Mouse (Mus musculus) large intestine, adult 2 months (tissue): ENCODE data around the gene Slc2a3. TPM values are rescaled to one million over a fixed set of nuclear protein-coding genes. Genes with fewer than 3 reads are reported as not detected.

Source experiments
- DNase-seq: peaks from one replicate; pipeline ENCODE4 v3.0.0-alpha.2; 2012; ENCODE audit warnings: low read depth, low spot score
- WGBS: fragments of 180-500 bp; shearing (Covaris S2); methylation state at CpG from one replicate; pipeline ENCODE4 v1.1.7; 2018; 5-methylcytosine and 5-hydroxymethylcytosine counted together
- polyA plus RNA-seq: library from polyadenylated mRNA; depleted of rRNA; stranded (reverse); fragments of >200 nt; gene quantifications from 2 replicates; pipeline ENCODE4 v1.2.3, GENCODE M21; 2012

The Slc2a3 gene
- polyA plus RNA-seq, 1 experiment = 2.1 TPM

DNA sequence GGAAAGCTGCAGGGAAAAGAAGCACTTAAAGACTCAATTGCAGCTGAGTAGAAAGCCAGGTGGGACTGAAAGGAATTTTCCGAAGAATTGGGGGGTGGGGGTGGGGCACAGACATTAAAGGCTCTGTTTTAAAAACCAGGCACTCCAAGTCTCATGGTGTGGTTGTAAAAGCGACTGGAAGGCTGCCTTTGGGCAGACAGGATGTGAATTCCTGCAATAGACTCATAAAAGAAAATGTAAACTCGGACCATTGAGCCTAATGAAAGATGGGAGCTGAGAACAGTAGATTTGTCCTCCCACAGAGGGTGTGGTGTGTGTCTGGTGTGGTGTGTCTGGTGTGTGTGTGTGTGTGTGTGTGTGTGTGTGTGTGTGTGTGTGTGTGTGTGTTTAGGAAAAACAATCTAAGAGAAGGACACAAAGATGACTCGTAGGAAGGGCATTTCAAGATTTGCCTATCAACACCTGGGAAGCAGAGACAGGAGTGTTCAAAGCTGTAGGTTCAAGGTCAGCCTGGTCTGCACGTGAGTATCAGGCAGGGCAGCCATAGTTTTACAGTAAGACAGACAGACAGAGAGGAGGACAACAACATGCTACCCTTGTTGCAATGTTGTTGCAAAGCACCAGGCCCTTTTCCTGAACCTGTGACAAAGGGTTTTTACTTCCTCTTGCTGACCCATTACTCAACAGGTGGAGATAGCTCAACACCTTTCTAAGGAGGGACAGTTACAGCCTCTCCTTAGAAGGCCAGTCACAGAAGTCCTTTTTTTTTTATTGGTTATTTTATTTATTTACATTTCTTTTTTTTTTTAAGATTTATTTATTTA is 35.1 kb downstream of the Slc2a3 start:
- 25% methylated on average over 5 of the region's 5 CpGs for WGBS

DNA sequence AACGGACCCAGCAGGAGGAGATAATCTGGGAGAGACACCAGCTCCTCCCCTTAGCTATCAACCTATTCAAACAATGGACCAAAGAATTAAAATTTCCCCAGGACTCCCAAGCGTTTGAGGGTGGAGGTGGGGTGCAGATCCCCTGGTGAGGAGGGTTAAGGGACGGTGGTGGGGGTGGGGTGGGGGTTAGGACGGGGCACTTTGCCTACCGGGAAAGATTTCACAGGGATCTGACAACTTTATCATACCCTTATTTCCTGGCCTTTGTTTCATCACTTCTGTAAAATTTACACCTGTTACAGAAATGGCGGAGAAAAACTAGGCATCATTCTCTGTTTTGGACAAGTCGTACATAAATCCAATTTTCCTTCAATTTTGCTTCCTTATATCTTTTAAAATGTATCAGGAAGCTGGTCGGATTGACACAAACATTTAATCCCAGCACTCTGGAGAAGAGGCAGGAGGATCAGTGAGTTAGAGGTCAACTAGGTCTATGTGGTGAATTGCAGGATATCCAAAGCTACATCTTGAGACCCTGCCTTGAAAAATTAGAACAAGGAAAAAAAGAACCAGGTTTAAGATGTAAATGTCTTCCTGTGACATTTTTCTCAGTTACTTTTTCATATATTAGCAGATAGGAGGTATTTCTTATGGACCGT is 36.0 kb downstream of the Slc2a3 start:
- no peak for DNase-seq
- 22% methylated on average over 9 of the region's 9 CpGs for WGBS

More for the DNA sequence above, 35.1 kb downstream of the Slc2a3 start:
- no peak for DNase-seq

DNA sequence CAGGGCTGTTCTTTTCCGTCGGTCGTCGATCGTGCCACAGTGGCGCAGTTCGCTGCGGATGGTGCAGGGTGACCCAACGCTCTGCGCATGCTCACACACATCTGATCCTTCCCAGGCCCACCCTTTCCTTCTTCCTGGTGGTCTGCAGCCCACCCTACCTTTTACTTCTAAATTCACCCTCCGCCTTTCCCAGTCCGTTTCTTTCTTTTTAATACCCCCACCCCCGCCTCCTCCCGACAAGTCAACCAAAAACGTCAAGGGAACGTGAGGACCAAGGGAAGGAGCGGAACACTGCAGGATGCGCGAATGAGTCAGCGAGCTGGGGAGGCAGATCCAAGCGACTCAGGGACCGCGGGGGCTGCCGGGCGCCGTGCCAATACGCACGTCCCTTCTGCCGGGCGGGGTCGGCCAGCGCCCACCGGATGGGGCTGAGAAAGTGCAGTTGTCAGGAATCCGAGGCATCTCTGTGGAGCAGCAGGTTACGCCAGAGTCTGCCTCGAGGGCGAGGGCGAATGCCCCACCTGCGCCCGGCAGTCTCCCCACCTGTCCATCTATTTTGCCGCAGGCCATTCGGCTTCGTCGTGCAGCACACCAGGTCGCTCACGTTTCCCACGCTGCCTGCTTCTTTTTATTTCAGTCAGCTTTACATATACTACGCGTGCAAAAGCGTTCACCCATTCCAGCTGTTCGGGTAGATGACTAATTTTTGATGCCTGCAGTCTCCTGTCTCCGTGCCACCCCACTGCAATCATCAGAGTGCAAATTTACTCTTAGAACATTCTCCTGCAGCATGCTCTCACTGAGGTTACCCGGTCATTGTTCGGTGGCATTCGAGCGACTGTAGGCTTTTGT is 36.8 kb downstream of the Slc2a3 start:
- no peak for DNase-seq
- 2% methylated on average over 56 of the region's 56 CpGs for WGBS

DNA sequence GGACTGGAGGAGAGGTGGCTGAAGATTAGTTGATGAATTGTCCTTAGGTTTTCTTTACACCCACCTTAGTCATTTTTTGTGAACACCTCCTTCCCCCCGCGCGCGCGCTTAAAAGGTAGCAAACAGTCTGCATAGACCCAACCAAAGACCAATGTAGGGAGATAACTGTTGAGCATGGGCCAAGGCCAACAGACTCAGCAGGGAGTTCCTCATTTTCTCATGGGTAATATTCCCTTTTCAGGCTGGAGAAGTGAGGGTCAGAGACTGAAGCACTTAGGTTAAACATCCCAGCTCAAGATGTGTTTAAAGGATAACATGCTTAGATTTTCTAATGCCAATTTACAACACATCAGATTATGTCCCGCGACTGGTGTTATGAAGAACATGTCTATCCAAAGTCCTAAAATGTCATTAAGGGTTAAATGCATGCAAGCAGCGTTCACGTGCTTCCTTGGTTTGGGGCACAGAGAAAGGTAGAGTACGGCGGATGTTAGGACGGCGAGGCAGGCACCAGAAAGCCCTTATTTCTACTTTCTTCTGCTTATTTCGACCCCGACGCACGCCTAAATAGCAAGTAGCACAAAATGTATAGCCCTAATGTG is 37.5 kb downstream of the Slc2a3 start:
- WGBS = 35% methylated on average over 17 of the region's 17 CpGs

DNA sequence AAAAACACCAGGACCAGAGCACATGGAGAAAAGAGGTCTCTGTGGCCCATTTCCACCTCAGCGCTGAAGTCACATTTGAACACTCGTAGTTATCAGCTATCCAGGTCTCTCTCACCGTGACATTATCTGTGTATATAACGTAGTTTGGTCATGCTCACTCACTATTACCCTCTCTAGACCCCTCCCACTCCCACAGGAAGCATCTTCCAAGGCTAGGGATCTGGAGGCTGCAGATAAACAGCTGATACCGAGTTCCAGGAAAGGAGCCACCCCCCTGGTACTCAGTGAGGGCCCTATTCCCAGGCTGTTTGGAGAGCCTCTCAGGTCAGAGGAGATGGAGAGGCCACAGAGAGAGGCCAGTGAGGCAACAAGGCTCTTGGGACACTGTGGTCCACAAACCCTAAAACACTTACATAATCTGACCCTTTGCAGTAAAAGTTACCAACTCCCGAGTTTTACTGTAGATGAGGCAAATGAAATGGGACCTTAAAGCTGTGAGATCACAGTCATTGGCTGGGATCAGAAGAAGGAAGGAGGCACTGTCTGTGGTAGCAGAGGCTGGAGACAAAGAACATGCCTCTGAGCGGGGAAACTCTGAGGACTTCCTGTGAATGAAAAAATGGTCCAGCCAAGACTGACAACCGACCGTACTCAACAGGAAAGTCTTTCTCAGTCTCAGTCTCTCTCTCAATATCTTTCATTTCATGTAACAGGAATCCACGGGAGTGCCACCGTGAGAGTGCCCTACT is 38.3 kb downstream of the Slc2a3 start:
- DNase-seq = no peak
- 75% methylated on average over 11 of the region's 11 CpGs for WGBS

More for the DNA sequence above, 37.5 kb downstream of the Slc2a3 start:
- DNase-seq = no peak

DNA sequence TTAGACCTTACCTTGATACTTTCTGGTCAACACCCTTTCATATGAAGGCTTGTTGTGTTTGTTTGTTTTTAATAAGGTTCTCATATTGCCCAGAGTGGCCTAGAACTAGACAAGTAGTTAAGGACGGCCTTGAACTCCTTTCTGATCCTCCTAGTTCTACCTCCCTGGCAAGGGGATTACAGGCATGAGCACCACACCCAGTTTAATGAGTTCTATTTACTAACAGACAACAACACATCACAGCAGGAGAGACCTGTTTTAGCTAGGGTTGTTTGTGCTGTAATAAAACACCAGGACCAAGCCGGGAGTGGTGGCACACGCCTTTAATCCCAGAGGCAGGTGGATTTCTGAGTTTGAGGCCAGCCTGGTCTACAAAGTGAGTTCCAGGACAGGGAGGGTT is 39.0 kb downstream of the Slc2a3 start:
- 65% methylated on average over 3 of the region's 3 CpGs for WGBS
- DNase-seq = no peak

DNA sequence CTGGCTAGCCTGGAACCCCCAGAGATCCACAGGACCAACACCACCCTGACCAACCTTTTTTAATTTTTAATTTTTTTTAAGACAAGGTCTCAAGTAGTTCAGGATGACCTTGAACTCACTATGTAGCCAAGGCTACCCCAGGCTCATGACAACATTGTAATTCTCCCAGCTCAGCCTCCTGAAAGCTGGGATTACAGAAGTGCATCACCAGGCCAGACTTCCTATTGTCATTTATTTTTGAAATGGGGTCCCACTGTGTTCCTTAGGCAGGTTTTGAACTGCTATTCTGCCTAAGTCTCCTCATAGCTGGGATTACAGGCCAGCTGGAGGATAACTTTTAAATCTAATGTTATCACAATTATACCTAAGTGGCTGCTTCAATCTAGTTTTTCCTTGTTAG is 39.5 kb downstream of the Slc2a3 start:
- no peak for DNase-seq

DNA sequence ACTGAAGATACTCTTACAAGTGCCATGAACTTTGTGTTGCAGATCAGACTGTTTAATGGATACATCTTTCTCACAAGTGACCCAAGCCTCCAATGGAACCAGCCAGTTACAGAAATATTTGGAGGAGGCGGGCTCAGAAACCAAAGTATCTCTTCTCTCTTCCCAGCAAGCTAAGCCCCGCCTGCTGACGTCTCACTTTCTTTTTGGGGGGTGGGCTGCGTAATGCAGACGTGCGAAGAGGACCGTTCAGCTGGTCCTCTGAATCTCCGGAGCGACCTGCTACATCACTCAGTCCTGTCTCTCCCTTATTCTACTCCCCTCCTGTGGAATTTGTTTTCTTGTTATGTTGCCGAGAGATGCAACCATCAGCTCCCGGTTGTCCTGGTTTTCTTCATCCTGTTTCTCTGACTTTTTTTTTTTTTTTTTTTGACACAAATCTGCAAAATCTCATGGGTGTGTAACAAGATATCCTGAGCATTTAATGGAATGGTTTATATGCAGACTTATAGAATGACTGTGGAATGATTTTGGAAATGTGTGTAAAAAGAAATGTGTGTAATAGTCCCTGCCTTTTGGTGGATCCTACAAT is 40.3 kb downstream of the Slc2a3 start:
- WGBS = 8% methylated on average over 11 of the region's 11 CpGs
- DNase-seq = no peak

DNA sequence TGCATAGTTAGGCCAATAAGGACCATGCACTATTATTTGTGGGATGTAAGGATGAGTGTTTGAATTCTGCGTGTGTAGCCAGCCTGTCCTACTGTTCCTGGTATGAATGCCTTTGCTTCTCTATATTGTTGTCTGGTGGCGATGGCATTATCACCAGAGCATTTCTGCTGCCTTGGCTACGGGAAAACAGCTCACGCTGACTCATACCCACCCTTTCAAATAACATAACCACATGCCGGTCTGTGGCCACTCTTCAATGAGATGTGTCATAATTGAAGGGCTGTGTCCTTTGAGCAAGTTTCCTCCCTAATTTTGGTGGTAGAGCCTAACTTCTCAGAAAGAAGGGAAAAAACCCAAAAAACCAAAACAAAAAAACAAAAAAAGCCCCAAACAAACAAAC is 42.7 kb downstream of the Slc2a3 start:
- WGBS = 68% methylated on average over 5 of the region's 5 CpGs

DNA sequence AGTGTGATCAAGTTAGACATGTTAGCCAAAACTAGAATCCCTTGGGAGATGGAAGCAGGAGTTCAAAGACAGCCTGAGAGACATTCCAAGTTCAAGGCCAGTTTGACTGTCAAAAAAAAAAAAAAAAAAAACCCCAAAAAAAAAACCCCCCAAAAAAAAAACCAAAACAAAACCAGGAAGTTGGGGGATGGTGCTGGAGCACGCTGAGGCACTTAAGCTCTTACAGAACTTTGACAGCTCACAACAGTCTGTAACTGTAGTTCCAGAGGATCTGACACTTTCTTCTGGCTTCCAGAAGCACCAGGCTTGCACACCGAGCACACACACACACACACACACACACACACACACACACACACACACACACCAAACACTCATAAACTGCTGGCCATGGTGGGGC is 45.5 kb downstream of the Slc2a3 start:
- 24% methylated on average over 2 of the region's 2 CpGs for WGBS
- DNase-seq = no peak

More for the DNA sequence above, 42.7 kb downstream of the Slc2a3 start:
- no peak for DNase-seq

DNA sequence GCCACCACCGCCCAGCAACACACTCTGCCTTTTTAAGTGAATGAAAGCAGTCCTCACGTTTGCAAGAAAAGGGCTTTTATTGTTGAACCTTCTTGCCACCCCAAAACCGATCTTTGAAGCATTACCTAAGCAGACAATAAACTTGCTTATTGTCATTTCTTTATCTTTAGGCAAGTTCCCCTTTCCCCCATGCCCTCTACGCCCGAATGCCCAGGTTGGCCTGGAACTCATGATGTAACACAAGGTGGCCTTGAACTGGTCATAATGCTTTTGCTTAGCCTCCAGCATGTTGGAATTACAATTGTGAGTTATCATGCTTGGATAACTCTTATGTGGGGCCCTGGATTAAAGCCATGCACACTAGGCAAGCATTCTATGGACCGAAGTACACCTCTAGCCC is 50.9 kb downstream of the Slc2a3 start:
- 72% methylated on average over 6 of the region's 6 CpGs for WGBS

DNA sequence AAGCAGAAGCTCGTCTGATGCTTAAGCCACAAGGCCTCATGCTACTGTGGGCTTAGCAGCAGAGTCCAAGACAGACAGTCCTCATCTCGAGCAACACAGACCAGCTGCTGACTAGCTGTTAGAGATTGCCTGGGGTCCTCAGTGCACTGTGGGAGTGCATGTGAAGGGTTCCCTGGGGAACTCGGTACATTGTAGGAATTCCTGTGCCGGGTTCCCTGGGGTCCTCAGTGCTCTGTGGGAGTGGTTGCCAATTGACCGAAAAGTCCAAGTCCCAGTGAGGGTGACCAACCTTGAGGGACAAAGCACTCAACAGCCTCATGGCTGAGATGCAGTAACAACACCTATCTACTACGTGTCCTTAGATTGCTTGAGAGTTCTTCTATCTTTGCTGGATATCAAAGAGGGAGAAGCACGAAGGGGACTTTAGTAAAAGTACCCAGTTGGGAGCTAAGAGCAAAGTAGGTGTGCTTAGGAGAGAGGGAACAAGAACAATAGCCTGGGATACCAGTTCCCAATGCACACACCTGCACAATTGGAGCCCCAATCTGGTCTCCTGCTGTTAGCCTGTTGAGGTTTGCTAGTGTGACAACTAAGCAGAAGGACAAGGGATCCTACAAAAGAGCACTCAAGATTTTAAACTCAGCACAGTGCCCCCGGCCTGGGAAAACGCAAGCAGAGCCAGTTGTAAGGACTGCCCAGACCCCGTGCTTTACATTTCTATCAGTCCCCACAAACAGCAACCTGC is 56.8 kb downstream of the Slc2a3 start:
- DNase-seq = no peak
- 63% methylated on average over 10 of the region's 10 CpGs for WGBS

More for the DNA sequence above, 50.9 kb downstream of the Slc2a3 start:
- DNase-seq = no peak

DNA sequence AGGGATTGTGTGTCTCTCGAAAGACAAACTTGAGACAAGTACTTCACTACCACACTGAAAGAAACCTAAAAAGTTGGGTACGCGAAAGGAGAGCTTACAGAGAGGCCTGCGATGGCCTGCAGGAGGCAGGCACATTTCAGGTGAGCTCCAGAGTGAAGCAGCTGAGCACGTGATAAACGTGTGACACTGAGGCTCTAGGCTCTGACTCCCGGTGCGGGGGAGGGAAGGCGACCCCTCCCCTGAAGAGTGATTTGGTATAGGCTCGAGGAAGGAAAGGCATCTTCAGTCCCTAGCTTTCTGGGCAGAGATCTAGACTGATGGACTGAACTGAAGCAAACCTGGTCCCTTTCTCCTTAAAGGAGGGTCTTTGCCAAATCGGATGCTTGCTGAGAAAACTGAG is 58.1 kb downstream of the Slc2a3 start:
- 40% methylated on average over 11 of the region's 11 CpGs for WGBS
- no peak for DNase-seq

DNA sequence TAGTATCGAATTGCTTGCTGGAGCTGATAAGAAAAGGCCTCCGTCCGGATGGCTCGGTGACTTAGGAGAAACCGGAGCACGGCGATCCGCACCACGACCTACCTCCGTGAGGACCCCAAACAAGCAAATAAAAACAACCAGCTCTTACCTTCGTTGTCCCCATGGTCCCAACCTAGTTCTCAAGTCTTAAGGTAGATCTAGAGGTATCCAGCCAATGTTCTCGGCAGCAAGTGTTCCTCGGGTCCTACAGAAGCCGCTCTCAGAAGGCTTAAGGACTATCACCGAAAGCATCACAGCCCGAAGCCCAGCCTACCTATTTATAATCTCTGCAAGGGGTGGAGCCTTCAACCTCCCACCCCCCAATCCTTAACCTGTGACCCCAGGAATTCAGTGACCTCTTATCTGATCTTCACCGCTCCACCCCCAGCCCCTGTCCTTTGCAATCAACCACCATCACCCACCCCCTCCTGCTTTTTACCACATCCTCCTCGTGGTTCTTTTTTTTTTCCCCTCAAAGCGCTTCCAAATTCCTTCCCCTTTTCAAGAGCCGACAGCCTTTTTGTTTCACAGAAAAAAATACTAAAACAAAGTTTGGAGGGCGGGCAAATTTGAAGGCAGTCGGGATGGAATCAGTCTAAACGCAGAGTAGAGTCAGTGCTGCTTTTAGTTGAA is 59.1 kb downstream of the Slc2a3 start:
- WGBS = 5% methylated on average over 23 of the region's 23 CpGs
- no peak for DNase-seq

DNA sequence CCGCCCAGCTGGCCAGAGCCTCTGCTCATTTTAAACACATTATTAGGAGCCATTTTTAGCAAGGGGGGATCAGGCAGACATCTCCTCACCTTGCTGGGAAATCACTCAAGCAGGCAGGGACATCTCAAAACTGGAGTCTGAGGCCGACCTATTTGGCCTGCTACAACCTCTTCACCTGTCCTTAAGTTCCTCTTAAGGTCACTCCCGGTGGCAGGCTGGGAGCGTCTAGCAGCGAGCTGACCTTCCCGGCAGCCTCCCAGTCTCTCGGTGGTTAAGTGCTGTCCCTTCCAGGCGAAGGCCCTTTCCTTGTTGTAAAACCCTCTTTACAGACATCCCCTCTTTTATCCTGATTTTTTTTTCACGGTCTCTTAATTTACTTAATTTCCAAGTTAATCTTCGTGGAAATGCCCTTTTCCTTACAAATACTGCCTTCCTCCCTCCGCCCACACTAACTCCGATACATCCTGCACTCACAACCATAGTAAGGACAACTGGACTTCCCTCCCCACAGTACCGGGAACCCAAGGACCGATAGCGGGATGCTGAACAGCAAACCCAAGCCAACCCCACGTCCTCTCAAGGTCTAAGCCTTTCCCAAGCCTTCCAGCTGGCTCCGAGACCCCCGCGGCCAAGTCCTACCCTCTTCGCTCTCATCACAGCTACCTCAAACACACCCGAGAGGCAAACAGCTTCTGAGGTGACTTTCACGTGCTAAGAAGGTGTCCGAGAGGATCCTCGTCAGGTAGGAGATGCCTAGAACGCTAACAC is 59.8 kb downstream of the Slc2a3 start:
- DNase-seq = no peak
- WGBS = 12% methylated on average over 25 of the region's 25 CpGs

DNA sequence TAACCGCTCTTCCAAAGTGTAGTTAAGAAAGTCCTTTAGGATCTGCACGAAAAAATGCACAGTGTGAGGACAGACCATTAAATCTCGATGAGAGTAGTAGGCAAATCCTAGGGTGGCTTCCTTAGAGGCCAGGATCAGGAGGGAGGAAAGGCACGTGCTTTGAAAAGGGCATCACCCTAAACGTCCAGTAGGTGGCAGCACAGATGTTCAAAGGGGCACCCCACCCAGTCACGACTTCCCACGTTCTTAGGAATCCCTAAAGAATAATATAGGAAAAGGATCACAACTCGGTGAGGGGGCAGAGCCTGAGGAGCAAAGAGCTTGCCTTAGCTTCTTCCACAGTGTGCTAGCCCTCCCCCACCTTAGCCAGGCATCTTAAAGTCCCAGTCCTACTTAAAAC is 61.5 kb downstream of the Slc2a3 start:
- DNase-seq = no peak
- 10% methylated on average over 8 of the region's 8 CpGs for WGBS

DNA sequence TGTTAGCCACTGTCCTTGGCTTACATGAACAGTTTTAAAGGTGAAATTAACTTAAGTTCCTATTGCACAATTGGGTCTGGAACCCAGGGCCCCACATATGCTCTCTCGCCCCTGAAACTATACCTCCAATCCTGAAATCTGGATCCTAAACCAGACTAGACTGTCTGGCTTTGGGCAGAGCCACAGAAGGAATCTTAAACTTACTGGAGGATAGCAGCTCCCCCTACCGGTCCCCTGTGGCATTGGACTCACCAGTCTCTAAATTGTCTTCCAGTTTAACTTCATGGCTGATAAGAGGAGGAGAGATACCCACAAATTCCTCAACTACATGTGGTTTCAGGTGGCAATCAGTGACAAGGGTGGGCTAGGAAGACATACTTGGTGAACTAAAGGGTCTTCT is 81.5 kb downstream of the Slc2a3 start:
- WGBS = 24% methylated on average over 2 of the region's 2 CpGs
- peak; percentile 21 for DNase-seq
